In the genomic region with DNA sequence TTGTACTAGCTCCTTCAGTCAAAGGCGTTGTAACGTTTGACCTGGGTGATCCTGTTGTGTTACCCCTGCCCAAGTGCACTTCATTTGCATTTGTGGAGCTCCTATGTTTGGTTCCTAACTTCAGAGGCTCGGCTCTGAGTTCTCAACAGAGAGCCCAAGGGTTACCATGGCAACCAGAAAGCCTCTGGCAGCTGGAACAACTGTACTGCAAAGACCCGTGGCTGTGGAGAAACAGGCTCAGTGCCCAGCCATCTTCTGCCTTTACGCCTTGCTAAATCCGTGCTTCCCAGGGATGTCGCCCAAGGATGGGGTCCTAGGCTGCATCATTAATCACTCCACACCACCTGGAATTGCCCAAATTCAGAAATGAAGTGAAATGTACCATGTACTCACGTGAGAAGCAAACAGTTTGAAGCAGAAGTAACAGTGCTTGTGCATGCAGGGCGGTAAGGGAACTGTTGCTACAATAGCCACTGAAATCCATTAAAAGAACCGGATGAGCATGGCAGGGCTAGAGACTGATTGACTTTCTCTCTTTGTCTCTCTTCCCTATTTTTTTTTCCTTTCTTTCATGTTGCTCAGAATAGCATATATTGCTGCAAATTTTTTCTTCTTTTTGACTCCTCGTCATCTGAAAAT, we compare ENCODE assay signal across 9 mouse cellular contexts. TPM values are rescaled to one million over a fixed set of nuclear protein-coding genes. Genes with fewer than 3 reads are reported as not detected.
DNase-seq lines count a peak whose midpoint lies in the region; ATAC-seq lines count a peak whose summit lies in the region.
"Had no signal": no experiment of that assay in that cellular context is flagged by ENCODE, and none has a peak within 500 bp of the region (broad histone marks: within the 10 kb centered on the region; RNA-seq: fewer than 3 reads in every experiment).

No protein-coding gene starts in this region.

- H3K4me3 ChIP-seq in heart, embryonic 12.5 days, result peak overlapping the region; percentile 35
- H3K4me3 ChIP-seq in neural tube, embryonic 15.5 days (replicated peaks), result peak overlapping the region; percentile 52

- H3K27me3 ChIP-seq in heart, embryonic 12.5 days (replicated peaks), result no peaks in the 10 kb centered on the region
- H3K27me3 ChIP-seq in neural tube, embryonic 15.5 days (replicated peaks), result no peaks in the 10 kb centered on the region
- H3K27me3 ChIP-seq: CH12.LX had no signal

- H3K27ac ChIP-seq in heart, embryonic 12.5 days (ENCODE audit: poor library complexity, severe bottlenecking), result no peak overlapping the region
- peak overlapping the region; percentile 81 for H3K27ac ChIP-seq in neural tube, embryonic 15.5 days (replicated peaks)

- no peaks in the 10 kb centered on the region for H3K4me1 ChIP-seq in heart, embryonic 12.5 days (replicated peaks)
- 0 out of 2 replicates have a peak, but pooled peaks cover 3% of the 10 kb centered on the region for H3K4me1 ChIP-seq in neural tube, embryonic 15.5 days

- H3K4me2 ChIP-seq in heart, embryonic 12.5 days, result peak overlapping the region; percentile 67
- H3K4me2 ChIP-seq in neural tube, embryonic 15.5 days, result peak overlapping the region; percentile 84

- no peak overlapping the region for H3K9ac ChIP-seq in heart, embryonic 12.5 days
- H3K9ac ChIP-seq in neural tube, embryonic 15.5 days (replicated peaks), result peak overlapping the region; percentile 44

- H3K9me3 ChIP-seq in heart, embryonic 12.5 days (replicated peaks), result no peaks in the 10 kb centered on the region
- H3K9me3 ChIP-seq in neural tube, embryonic 15.5 days (replicated peaks), result no peaks in the 10 kb centered on the region

- no peak for ATAC-seq in heart, embryonic 12.5 days (ENCODE audit: insufficient number of reproducible peaks, low FRiP score)
- ATAC-seq in neural tube, embryonic 15.5 days (ENCODE audit: low FRiP score), result peak; percentile 95

- no peak for DNase-seq in heart, postnatal 4 days
- peak; percentile 9 for DNase-seq in adrenal gland, postnatal 25 days
- peak; percentile 62 to 82 for DNase-seq in frontal cortex, adult 2 months (ENCODE audit: extremely low spot score in 1 of 2, low spot score in 1 of 2)
- peak; percentile 41 to 61 for DNase-seq in left cerebral cortex, adult 18-20 months (ENCODE audit: low spot score in 2 of 2)
- no peak for DNase-seq in urinary bladder, postnatal 36 days (ENCODE audit: low spot score in 2 of 2)
- DNase-seq in thymus, postnatal 10 days (ENCODE audit: low spot score in 2 of 2), result no peak

- no peaks in the 10 kb centered on the region for H3K36me3 ChIP-seq in heart, embryonic 12.5 days
- no peaks in the 10 kb centered on the region for H3K36me3 ChIP-seq in neural tube, embryonic 15.5 days

- 18% methylated on average over 11 of the region's 11 CpGs for WGBS in heart, embryonic 12.5 days
- 4% methylated on average over 11 of the region's 11 CpGs for WGBS in neural tube, embryonic 15.5 days

RNA-seq across cellular contexts. Expression of a gene that starts 0.8 kb away (rescaled TPM):
- polyA plus RNA-seq in heart, embryonic 12.5 days (2016; fragmentation: Nextera tagmentation; extraction: Ambion mirVana), result not detected in 2 replicates
- total RNA-seq in heart, postnatal 4 days (2021), result not detected
- not detected in 2 replicates for total RNA-seq in adrenal gland, postnatal 25 days (2021)
- 9.1 and 14.6 TPM in 2 replicates for polyA plus RNA-seq in frontal cortex, adult 2 months (2012; rRNA removed)
- 10 to 100 TPM; 15.0 to 15.1 TPM for total RNA-seq in left cerebral cortex, adult 18-20 months (2021)
- 17.2 and 17.6 TPM in 2 replicates for polyA plus RNA-seq in neural tube, embryonic 15.5 days (2015; fragmentation: Nextera tagmentation; extraction: Ambion mirVana)
- total RNA-seq: CH12.LX had no signal

Comparison
In these comparisons a context has a peak if more than half of its experiments do, and no peak if none do; other contexts are left out.
1. DNase-seq: peak in adrenal gland, postnatal 25 days (single experiment), frontal cortex, adult 2 months (2 of 2) and left cerebral cortex, adult 18-20 months (2 of 2); none in heart, postnatal 4 days (single experiment), urinary bladder, postnatal 36 days (0 of 2) and thymus, postnatal 10 days (0 of 2).
2. RNA of a gene that starts 0.8 kb away (total RNA-seq): 15.0 to 15.1 TPM in left cerebral cortex, adult 18-20 months; not detected in adrenal gland, postnatal 25 days and not detected in heart, postnatal 4 days; every median in the first group is over 10 times any median in the second.